Mouse (Mus musculus) liver, postnatal 0 days (tissue): Measurements from ENCODE around the gene Asxl2. TPM values are rescaled to one million over a fixed set of nuclear protein-coding genes. Genes with fewer than 3 reads are reported as not detected.

Source experiments
- ATAC-seq: fragments of 200-750 bp; cut with Nextera tagmentation; 2 replicates; pipeline ENCODE4 v1.8.0; 2017; ENCODE audit warnings: mild to moderate bottlenecking, moderate library complexity
- DNase-seq: peaks from one replicate; pipeline ENCODE4 v3.0.0-alpha.2; 2016
- H3K27ac ChIP-seq: fragments of 300-500 bp; sonication (generic); 2 replicates; pipeline ENCODE4 v1.5.1; 2014; ENCODE audit warnings: antibody characterized with exemption, moderate library complexity, mild to moderate bottlenecking, low read depth
- H3K27me3 ChIP-seq: fragments of 300-500 bp; sonication (generic); 2 replicates; pipeline ENCODE4 v1.6.1; 2014; ENCODE audit warnings: low read length, control low read depth, mixed read lengths; ENCODE audit not compliant: insufficient read depth
- H3K36me3 ChIP-seq: fragments of 300-500 bp; sonication (generic); replicated peaks from 2 replicates; pipeline ENCODE4 v1.6.1; 2014; ENCODE audit warnings: mild to moderate bottlenecking, control low read depth, low read length, moderate library complexity, mixed read lengths; ENCODE audit not compliant: insufficient read depth
- H3K4me1 ChIP-seq: fragments of 300-500 bp; sonication (generic); 2 replicates; pipeline ENCODE4 v1.6.1; 2014; ENCODE audit warnings: antibody characterized with exemption, mild to moderate bottlenecking, control low read depth; ENCODE audit not compliant: insufficient read depth
- H3K4me2 ChIP-seq: fragments of 300-500 bp; sonication (generic); 2 replicates; pipeline ENCODE4 v1.6.1; 2014; ENCODE audit warnings: low read depth, mild to moderate bottlenecking, low read length, moderate library complexity, mixed read lengths
- H3K4me3 ChIP-seq: fragments of 300-500 bp; sonication (generic); 2 replicates; pipeline ENCODE4 v1.5.1; 2014; ENCODE audit warnings: low read depth, low read length
- H3K9ac ChIP-seq: fragments of 300-500 bp; sonication (generic); replicated peaks from 2 replicates; pipeline ENCODE4 v1.6.1; 2014; ENCODE audit warnings: mild to moderate bottlenecking, moderate library complexity
- H3K9me3 ChIP-seq: fragments of 300-500 bp; sonication (generic); 2 replicates; pipeline ENCODE4 v1.6.1; 2016; ENCODE audit warnings: mild to moderate bottlenecking, control low read depth, low read length, mixed read lengths
- CTCF ChIP-seq: sonication (generic); IDR thresholded peaks from 2 replicates; pipeline ENCODE4 v1.5.1; 2016; ENCODE audit warnings: antibody characterized with exemption, low read depth
- EP300 ChIP-seq: IDR thresholded peaks from 2 replicates; pipeline ENCODE4 v1.6.1; 2016; ENCODE audit warnings: antibody characterized with exemption, low read depth, mild to moderate bottlenecking
- WGBS: fragments of 180-500 bp; shearing (Covaris S2); extraction: QIAGEN DNeasy Blood & Tissue Kit; methylation state at CpG from one replicate; pipeline ENCODE4 v1.1.7; 2014; ENCODE audit not compliant: insufficient replicate concordance; 5-methylcytosine and 5-hydroxymethylcytosine counted together
- polyA plus RNA-seq: library from polyadenylated mRNA; unstranded; fragments of >200 nt; fragmentation: Nextera tagmentation; extraction: Ambion mirVana; gene quantifications from 2 replicates; pipeline ENCODE4 v1.2.1, GENCODE M21; 2015

Asxl2 gene
- polyA plus RNA-seq, 1 experiment from 2014 or later: 5.1 TPM

- H3K36me3 ChIP-seq: peaks cover 5% of the 10 kb centered on the region; the same call in 1 of the 2 replicates
- DNase-seq: no peak
- H3K4me3 ChIP-seq: no peak overlapping the region
- H3K27me3 ChIP-seq: no peaks in the 10 kb centered on the region
- no peak for ATAC-seq
- no peak for TF ChIP-seq EP300
- TF ChIP-seq CTCF: no peak
- H3K4me1 ChIP-seq: no peaks in the 10 kb centered on the region
- 81% methylated on average over 6 of the region's 6 CpGs for WGBS
- no peak overlapping the region for H3K27ac ChIP-seq
- no peaks in the 10 kb centered on the region for H3K9me3 ChIP-seq
- no peak overlapping the region for H3K4me2 ChIP-seq
- no peak overlapping the region for H3K9ac ChIP-seq
Observed at GRCm38 (mm10) chr12:3406585-3406984, 20.1 kb upstream of the Asxl2 start.

- Histone ChIP-seq H3K4me3 (no peak overlapping the region), H3K9ac (no peak overlapping the region), H3K36me3 (no peaks in the 10 kb centered on the region), H3K4me1 (no peaks in the 10 kb centered on the region), H3K4me2 (no peak overlapping the region), H3K27ac (no peak overlapping the region), H3K27me3 (no peaks in the 10 kb centered on the region), H3K9me3 (no peaks in the 10 kb centered on the region)
- WGBS: 90% methylated on average over 4 of the region's 4 CpGs
- DNase-seq (no peak), ATAC-seq (no peak)
- TF ChIP-seq CTCF (no peak), EP300 (no peak)
Observed at GRCm38 (mm10) chr12:3414956-3415355, 11.7 kb upstream of the Asxl2 start.

- Histone ChIP-seq H3K27ac (no peak overlapping the region), H3K4me3 (no peak overlapping the region), H3K4me2 (no peak overlapping the region), H3K27me3 (no peaks in the 10 kb centered on the region), H3K36me3 (no peaks in the 10 kb centered on the region), H3K9me3 (no peaks in the 10 kb centered on the region), H3K9ac (no peak overlapping the region), H3K4me1 (no peaks in the 10 kb centered on the region)
- DNase-seq (no peak), ATAC-seq (no peak)
- 66% methylated on average over 3 of the region's 3 CpGs for WGBS
- TF ChIP-seq EP300 (no peak), CTCF (no peak)
Observed at GRCm38 (mm10) chr12:3418761-3419160, 7.9 kb upstream of the Asxl2 start.

GRCm38 (mm10) chr12:3420519-3420918 is 6.1 kb upstream of the Asxl2 start:
- WGBS: 48% methylated on average over 2 of the region's 2 CpGs
- Histone ChIP-seq H3K27ac (no peak overlapping the region), H3K4me3 (no peak overlapping the region), H3K4me2 (no peak overlapping the region), H3K9me3 (no peaks in the 10 kb centered on the region), H3K4me1 (peaks cover 6% of the 10 kb centered on the region), H3K27me3 (no peaks in the 10 kb centered on the region), H3K36me3 (no peaks in the 10 kb centered on the region), H3K9ac (no peak overlapping the region)
- DNase-seq (no peak), ATAC-seq (no peak)
- TF ChIP-seq EP300: no peak
- no peak for TF ChIP-seq CTCF

- Histone ChIP-seq H3K4me1 (peaks cover 8% of the 10 kb centered on the region), H3K4me2 (no peak overlapping the region), H3K27ac (no peak overlapping the region), H3K9ac (no peak overlapping the region), H3K27me3 (no peaks in the 10 kb centered on the region), H3K9me3 (no peaks in the 10 kb centered on the region), H3K36me3 (no peaks in the 10 kb centered on the region), H3K4me3 (no peak overlapping the region)
- WGBS: 73% methylated on average over 1 of the region's 1 CpGs
- DNase-seq: no peak
- TF ChIP-seq CTCF (no peak), EP300 (no peak)
- ATAC-seq: no peak
Observed at GRCm38 (mm10) chr12:3422786-3423185, 3.9 kb upstream of the Asxl2 start.

GRCm38 (mm10) chr12:3424179-3424578 is 2.5 kb upstream of the Asxl2 start:
- TF ChIP-seq EP300: no peak
- no peak for TF ChIP-seq CTCF
- no peak for ATAC-seq
- Histone ChIP-seq H3K9ac (no peak overlapping the region), H3K4me3 (no peak overlapping the region), H3K4me1 (peaks cover 14% of the 10 kb centered on the region), H3K4me2 (no peak overlapping the region), H3K9me3 (no peaks in the 10 kb centered on the region), H3K36me3 (no peaks in the 10 kb centered on the region), H3K27me3 (no peaks in the 10 kb centered on the region), H3K27ac (no peak overlapping the region)
- WGBS: 74% methylated on average over 2 of the region's 2 CpGs
- no peak for DNase-seq
